Mouse (Mus musculus): Measurements from ENCODE around the gene Pitx3.

GRCm38 (mm10) chr19:46126301-46126700, 21.8 kb downstream of the Pitx3 start:
- TF ChIP-seq POLR2A (IDR thresholded peaks at IDR 0.05; ENCODE audit: borderline replicate concordance, extremely low read depth, low read depth, low read length) (no peak), CTCF (IDR thresholded peaks at IDR 0.05; ENCODE audit: insufficient read depth, low read length) (no peak)

All from lung, adult 2 months (tissue).